In the genomic region with DNA sequence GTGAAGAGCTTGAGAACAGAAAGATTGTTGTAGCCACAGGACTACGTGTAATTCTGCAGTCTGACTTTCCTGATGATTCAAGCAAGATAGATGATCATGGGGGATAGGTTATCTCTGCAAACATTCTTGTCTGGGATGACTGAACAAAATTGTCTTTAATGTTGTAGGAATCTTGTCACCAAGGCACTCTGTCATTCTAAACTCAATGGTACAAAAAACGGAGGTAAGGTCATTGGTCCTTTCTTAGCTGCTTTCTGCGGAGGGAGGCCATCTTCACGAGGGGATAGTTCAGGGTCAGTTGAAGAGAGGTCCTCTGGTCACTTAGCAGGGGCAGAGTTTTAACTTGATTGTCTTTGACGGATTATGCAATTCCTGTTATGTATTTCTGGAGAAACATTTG, we compare ENCODE assay signal across 1 mouse cellular context.
TF ChIP-seq lines count a peak whose summit lies in the region.

No protein-coding gene starts in this region.

TF ChIP-seq in CH12.LX, 34 proteins besides CTCF, POLR2A, EP300 and RAD21:
- TF ChIP-seq ZMIZ1 (IDR thresholded peaks at IDR 0.05; ENCODE audit: low read depth, low read length) (no peak), IRF4 (IDR thresholded peaks at IDR 0.05; ENCODE audit: low read depth, low read length) (no peak), ETS1 (conservative IDR thresholded peaks at IDR 0.05; ENCODE audit: low read depth, low read length) (no peak), PAX5 (IDR thresholded peaks at IDR 0.05; ENCODE audit: low read length) (no peak), POLR2AphosphoS2 (IDR thresholded peaks at IDR 0.05; ENCODE audit: low read depth, low read length) (no peak), RCOR1 (conservative IDR thresholded peaks at IDR 0.05; ENCODE audit: low read depth, low read length) (no peak), KAT2A (IDR thresholded peaks at IDR 0.05; ENCODE audit: insufficient replicate concordance, low read length) (no peak), MAX (IDR thresholded peaks at IDR 0.05; ENCODE audit: low read length) (no peak), NRF1 (IDR thresholded peaks at IDR 0.05; ENCODE audit: low read depth, low read length) (no peak), MAFK (IDR thresholded peaks at IDR 0.05; ENCODE audit: insufficient replicate concordance, low read length) (no peak), CHD1 (IDR thresholded peaks at IDR 0.05; ENCODE audit: low read depth, low read length) (no peak), ZKSCAN1 (IDR thresholded peaks at IDR 0.05; ENCODE audit: borderline replicate concordance, low read depth, low read length) (no peak), JUND (conservative IDR thresholded peaks at IDR 0.05; ENCODE audit: low read depth, low read length) (no peak), MXI1 (IDR thresholded peaks at IDR 0.05; ENCODE audit: low read depth, low read length) (no peak), USF2 (conservative IDR thresholded peaks at IDR 0.05; ENCODE audit: low read depth, low read length) (no peak), USF1 (IDR thresholded peaks at IDR 0.05; ENCODE audit: low read depth, low read length) (no peak), CHD2 (IDR thresholded peaks at IDR 0.05; ENCODE audit: low read length) (no peak), HCFC1 (IDR thresholded peaks at IDR 0.05; ENCODE audit: low read depth, low read length) (no peak), NELFE (IDR thresholded peaks at IDR 0.05; ENCODE audit: low read depth, low read length) (no peak)
